Mouse (Mus musculus): ENCODE measurements around the gene Lrrc63. TPM values are rescaled to one million over a fixed set of nuclear protein-coding genes. Genes with fewer than 3 reads are reported as not detected.

Lrrc63 gene
- total RNA-seq, 2 experiments from 2014 or later, result not detected

DNA sequence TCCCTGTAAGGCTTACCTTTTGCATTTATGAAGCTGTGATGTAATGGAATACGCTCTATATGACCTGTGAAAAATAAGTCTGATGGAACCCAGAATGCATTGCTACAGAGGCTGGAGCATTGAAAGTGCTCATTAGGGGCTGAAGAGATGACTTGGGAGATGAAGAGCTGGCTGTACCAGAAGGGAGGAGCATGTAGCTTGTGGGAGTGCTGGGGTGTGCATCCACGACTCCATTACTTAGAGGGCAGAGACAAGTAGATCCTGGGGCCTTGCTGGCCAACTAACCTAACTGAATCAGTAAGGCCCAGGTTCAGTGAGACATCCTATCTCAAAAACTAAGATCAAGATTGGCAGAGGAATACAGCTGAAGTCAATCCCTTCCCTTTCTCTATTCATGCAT, 8.5 kb upstream of the Lrrc63 start:
- DNase-seq (ENCODE audit: extremely low spot score in 1 of 2, low spot score in 1 of 2), result no peak

DNA sequence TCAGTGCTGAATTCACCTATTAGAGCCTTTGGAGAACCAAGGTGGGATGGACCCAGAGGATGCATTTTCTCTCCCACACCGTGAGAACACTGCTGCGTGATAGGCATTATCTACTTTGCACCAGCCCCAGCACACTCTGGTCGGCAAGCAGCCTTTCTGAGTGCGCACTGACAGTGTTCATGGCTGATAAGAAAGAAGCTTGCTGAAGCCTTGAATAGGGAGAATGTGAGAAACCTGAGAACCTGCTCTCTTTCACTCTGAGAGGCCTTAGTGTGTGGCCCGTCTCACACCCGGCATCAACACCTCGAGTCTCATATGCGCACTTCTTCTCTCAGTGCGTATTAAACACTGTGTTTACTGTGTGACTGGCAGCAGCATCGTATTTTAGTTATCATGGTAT, 7.8 kb upstream of the Lrrc63 start:
- DNase-seq (ENCODE audit: extremely low spot score in 1 of 2, low spot score in 1 of 2), result no peak

DNA sequence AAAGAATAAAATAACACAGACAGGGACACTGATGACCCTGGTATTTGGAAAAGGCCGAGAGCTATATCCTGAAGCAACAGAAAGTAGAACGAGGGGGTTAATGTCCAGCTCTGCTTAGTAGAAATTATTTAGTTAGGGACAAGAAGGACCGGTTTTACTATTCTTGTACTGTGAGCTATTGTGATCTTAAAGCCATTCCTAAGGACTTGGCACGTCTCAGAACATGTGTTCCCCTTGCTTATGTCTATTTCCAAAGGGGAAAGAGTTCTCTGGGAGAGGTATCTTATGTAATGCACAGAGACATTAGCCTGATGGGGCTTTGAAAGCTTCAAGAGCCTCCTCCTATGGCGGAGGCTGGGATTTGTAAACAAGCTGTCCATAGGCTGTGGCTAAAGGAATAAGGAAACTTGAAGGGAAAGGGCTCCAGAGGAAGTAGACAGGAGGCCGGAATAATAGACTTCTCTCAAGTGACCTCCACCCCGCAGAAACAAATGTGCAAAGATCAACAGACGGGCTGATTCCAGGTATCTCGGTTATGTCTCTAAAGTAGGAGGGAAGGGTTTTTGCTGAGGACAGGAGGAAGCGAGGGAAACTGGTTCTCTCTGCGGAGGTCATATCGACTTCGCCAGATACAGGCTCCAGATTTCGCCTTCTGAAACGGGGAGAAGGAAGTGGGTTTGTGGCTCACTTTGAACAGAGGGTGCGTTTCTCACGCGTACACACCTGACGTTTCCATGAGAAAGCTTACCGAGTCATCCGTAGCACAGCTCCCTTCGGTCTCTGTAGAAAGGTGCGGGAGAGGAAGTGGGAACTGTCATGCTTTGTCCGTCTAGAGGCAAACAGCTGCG, 5.7 kb upstream of the Lrrc63 start:
- no peak for DNase-seq (ENCODE audit: extremely low spot score in 1 of 2, low spot score in 1 of 2)

DNA sequence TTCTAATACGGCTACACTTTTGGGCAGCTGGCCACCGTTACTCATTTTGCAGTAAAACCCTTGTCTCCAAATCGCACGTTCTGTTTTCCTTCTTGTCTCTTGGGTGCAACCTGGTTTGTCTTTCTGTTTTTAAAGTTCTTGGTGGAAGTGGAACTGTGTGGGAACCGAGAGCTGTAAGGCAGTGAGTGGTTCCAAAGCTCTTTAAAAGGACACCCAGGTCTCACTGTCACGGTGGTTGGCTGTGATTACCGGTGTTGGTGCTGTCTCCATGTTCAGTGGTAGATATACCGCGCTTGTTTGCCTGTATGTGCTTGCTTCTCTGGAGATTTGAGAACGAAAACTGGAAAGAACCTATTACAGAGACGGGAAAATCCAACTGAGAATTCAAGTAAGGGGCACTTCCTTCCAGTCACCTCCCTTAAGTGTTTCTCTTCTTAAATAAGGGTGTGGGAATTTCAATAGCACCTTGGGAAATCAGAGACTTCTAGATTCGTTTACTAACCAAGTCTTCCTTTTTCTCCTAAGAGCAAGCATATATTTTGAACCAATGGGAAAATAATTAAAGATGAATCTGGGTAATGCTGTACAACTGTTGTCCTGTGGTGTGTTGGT, 749 bp upstream of the Lrrc63 start:
- no peak for DNase-seq (ENCODE audit: extremely low spot score in 1 of 2, low spot score in 1 of 2)

DNA sequence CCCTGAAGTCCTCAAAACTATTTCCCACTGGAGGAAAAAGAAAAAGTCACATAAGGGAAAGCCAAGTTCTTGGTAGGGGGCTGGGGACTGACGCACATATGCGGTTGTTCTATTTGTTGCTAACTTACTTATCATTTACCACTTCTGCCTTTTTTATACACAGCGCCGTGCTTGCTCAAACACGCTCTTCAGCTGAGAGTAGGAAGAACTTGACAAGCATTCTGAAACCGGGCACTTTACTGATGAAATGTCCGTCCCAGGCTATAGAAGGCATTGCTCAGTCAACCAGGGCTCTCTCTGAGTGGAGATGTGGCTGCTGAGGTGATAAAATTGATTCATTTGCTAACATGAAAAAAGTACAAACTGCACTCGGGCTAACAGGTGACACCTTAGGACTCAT, 9.0 kb downstream of the Lrrc63 start:
- DNase-seq (ENCODE audit: extremely low spot score in 1 of 2, low spot score in 1 of 2), result no peak

DNA sequence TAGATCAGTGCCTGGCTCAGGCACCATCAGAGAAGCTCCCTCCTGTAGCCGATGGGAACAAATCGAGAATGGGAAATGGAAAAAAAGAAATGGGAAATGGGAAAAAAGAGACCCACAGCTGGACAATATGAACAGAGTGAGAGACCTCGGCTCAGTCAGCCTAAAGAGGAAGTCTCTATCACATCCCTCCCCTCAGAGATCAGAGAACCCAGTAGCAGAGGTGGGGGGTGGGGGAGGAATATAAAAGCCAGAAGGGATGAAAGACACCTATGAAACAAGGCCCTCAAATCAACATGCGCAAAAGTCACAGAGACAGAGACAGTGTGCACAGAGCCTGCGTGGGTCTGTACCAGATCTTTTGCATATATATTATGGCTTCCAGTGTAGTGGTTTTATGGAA, 27.7 kb downstream of the Lrrc63 start:
- DNase-seq (ENCODE audit: extremely low spot score in 1 of 2, low spot score in 1 of 2), result no peak

DNA sequence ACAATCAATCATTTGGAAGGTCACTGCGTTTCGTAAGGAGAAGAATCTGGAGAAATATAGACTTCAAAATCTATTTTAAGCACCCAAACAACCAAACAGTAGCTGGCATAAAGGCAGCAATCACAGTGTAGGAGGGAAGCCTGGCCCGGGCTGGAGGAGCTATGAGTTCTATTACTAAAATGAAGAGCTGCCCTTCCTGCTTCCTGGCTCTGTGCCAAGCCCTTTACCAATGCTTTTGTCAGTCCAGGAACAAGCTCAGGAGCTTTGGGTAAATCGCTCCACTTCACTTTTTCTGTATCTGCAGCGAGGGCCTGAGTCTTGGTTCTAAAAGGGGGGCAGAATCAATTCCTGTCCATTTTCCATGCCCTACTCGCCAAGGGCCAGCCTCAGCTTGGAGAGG, 52.7 kb downstream of the Lrrc63 start:
- DNase-seq (ENCODE audit: extremely low spot score in 1 of 2, low spot score in 1 of 2), result no peak

DNA sequence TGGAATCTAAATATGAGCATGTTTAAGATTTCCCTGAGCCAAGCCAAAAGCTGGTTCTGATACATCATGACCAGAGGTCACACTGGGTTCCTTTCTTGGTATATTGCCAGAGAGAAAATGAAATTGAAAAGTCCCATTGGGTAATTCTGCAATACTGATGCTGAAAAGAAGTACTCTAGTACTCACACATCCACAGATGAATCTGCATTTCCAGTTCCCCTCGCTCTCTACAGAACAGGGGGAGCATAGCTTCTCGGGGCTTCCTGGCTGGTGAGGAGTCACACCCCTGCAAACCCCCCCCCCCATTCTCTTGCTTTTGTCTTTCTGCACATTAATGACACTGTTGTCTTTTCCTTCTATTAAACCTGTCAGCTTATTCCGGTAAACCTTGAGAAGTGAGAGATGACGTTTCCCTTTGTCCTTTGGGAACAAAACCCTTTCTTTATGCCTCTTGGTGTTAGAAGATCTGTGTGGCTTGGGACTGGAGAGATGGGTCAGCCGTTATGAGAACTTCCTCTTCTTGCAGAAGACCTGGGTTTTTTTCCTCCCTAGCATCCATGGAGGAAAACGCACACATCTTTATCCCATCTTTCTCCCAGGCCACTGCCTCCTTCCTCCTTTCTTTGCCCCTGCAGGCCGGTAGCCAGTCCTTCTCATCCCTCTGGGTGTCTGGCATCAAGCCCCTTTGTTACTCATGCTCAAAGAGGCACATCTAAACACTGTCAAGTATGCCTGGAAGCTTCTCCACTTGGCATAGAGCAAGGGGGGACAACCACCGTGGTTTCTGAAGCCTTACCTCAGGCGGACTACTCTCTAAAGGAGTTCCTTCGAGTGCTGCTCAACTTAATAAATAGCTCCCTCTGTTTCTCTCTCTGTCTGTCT, 55.1 kb downstream of the Lrrc63 start:
- DNase-seq (ENCODE audit: extremely low spot score in 1 of 2, low spot score in 1 of 2), result no peak

DNA sequence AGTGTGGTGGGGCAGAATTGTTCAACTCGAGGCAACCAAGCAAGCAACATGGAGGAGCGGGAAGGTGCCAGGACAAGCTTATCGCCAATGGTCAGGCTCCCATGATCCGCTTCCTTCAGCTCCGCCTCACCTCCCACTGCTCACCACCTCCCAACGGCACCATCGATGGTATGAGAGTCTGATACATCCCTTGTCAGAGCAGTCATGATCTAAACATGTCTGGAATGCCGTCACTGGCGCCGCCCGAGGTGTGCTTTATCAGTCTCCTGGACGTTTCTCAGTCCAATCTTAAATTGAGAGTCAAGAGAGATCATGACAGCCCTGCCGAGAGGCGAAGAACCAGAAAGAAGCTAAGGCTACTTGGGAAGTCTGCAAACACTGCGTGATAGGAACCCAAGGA, 59.6 kb downstream of the Lrrc63 start:
- DNase-seq (ENCODE audit: extremely low spot score in 1 of 2, low spot score in 1 of 2), result no peak

DNA sequence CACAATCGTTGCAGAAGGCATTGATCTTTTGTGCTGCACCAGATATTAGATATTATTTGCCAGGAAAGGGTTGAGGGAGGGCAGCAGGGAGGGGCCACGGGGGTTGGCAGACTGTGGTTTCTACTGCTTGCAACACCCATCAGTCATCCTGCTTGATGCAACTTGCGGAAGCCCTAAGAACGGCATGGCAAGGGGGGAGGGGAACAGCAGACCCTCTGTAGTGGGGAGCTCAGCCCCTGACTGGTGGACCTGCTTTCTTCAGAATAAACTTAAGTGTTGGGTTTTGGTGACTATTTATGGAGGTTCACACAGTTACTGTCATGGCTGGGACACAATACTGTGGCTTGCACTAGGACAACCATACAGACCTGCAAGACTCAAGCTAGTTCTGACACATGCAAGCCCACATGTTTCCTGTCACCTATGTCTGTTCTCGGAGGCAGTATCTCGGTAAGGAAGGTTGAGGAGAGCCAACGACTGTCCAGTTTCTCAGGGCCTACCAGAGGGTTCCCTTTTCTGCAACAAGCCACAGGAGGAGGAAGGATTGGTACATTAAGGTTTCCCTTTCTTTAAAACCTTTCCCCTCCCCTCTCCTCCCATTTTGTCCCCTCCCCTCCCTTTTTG, 61.2 kb downstream of the Lrrc63 start:
- no peak for DNase-seq (ENCODE audit: extremely low spot score in 1 of 2, low spot score in 1 of 2)

DNA sequence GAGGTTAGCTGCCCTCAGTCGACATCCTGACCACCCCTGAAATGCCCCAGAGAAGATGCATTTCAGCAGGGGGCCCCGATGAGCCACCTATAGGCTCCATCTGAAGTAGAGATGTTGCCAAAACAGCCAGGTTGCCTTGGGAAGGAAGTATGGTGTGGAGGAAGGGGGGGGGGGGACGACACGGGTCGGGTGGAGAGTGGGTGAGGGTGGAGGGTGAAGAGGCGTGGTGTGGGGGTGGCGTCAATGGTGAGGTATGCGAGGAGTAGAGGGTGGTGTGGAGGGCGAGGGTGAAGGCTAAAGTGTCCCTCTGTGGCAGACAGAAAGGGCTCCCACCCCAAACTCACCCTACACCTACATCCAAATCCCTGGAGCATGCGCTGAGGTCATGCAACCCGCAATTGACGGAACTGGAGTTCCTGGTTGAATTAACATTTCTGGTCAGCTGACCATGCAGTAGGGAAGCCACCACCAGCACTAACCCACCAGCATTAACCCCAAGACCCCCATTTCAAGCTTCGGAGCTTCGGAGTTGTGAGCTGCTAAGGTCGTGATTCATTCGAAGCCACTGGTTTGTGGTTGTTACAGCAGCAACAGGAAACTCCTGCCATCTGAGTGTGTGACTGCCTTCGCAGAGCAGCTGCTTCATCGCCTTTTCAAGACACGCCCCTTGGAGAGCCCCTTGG, 62.1 kb downstream of the Lrrc63 start:
- no peak for DNase-seq (ENCODE audit: extremely low spot score in 1 of 2, low spot score in 1 of 2)

DNA sequence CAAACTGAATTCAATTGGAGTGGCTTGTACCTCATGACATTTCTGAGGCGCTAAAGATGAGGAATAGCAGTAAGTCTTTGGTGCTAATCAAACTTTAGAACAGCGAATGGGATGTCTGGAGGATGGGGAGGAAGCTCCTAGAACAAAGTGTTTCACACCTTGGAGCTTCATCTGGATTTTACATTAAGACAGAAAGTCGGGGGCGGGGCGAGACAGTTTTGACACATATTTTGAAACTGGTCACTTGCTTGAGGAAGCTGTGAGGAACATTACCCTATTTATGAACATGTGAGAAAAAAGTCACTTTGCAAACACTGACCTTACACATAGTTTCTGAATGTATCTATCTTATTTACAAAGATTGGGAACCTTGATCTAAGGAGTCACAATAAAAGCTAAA, 65.5 kb downstream of the Lrrc63 start:
- DNase-seq (ENCODE audit: extremely low spot score in 1 of 2, low spot score in 1 of 2), result no peak

DNA sequence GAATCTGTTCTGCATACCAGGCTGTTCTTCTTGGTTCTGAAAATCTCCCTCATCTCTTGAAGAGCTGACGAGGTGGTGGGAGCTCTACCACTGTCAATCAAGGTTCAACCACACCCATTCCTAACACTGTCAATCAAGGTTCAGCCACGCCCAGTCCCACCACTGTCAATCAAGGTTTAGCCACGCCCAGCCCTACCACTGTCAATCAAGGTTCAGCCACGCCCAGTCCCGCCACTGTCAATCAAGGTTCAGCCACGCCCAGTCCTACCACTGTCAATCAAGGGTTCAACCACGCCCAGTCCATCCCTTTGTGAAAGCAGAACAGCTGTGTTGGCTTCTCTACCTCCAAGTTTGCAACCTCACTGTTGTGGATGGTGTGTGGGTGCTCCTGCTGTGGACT, 66.2 kb downstream of the Lrrc63 start:
- DNase-seq (ENCODE audit: extremely low spot score in 1 of 2, low spot score in 1 of 2), result no peak

DNA sequence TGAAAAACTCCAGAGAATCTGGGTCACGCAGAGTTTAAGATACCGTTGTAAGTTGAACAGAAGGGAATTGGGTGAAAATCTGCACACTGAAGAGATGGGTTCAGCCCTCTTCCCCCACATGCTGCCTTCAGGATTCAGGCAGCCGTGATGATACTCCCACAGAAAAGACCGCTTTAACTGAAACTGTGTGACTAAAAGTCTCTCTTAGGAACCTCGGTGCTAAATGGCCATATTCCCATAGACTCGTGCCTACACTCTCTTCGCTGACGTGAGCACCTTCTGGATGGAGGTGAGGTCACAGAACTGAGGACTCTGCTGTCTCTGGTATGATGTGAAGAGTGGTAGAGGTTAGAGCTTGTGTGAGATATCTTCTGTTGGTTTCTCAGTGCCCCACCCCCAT, 66.7 kb downstream of the Lrrc63 start:
- no peak for DNase-seq (ENCODE audit: extremely low spot score in 1 of 2, low spot score in 1 of 2)

DNA sequence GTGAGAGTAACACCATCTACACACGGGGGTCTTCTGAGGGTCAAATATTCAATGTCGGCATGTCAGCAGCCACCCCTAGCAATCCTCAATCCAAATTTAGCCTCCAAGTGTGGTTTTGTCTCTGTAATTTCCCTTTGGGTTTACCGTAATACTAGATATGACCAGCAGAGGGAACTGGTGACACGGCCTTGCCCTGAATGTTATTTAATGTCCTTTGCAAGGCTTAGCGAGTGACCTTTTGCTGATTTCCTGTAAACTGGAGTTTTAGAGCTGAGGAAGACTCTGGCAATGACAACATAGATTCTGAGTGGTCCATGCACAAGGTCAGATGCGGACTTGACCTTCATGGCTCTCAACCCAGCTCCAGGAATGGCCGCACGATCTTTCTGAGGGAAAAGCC, 70.1 kb downstream of the Lrrc63 start:
- no peak for DNase-seq (ENCODE audit: extremely low spot score in 1 of 2, low spot score in 1 of 2)

DNA sequence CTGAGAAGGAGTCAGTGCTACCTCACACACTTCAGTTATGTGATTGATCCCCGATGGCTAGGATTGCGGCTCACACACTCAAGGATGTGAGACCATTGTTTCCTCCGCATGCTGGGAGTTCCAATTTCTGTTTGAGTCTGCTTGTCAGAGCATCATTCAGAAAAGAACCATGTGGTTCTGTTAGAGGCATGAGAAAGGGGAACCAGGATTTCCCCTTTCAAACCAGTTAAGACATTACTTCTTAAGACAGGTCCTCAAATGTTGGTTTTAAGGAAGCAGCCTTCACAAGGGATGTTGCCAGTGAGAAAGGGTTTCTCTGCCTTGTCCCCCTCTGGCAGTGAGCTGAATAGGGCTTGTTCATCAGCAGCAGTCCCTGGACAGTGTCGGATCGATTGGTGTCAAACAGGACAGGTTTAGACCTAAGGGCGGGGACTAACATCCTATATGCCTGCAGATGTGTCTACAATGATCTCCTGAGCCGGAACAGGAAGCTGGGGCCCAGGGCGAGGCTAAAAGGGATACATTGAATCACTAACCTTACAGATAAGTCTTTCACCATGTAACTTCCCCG, 73.7 kb downstream of the Lrrc63 start:
- DNase-seq (ENCODE audit: extremely low spot score in 1 of 2, low spot score in 1 of 2), result no peak

DNA sequence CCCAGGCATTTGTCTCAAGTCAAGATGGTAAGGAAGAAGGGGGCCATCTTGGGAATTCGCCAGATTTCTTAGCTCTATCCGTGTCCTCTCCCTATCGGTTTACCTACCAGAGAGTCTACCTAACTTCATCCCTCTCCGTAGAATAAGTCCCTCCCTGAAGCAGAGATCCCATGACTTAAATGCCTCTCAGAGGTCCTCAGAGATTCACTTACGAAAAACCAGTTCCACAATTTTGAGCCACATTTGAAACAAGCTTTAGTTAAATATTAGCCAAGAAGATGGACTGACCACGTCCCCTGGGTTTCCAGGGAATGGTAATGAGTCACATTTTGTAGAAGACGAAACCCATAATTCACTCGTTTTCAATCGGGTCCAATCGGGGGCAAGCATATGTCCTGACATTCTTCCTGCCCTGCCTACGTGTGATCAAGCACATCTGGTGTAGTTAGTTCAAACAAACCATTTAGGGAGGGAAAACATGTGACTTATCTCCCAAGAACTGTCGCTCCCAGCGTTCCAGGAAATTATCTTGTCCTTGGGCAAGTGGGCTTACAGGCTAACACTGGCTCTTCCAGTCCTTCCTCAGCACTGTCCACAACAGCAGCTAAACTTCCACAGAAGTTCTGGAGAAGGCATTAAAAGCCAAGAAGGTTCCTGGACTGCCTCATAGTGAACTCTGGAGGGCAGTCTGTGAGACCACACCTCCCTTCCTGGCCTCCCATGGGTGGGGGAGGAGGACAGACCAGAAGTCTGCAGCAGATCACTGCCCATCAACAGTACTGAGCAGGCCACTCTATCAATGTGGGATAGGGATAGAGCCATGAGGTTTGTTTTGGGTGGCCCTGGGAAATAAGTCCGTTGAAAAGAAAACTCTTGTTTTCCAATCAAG, 76.0 kb downstream of the Lrrc63 start:
- DNase-seq (ENCODE audit: extremely low spot score in 1 of 2, low spot score in 1 of 2), result no peak

DNA sequence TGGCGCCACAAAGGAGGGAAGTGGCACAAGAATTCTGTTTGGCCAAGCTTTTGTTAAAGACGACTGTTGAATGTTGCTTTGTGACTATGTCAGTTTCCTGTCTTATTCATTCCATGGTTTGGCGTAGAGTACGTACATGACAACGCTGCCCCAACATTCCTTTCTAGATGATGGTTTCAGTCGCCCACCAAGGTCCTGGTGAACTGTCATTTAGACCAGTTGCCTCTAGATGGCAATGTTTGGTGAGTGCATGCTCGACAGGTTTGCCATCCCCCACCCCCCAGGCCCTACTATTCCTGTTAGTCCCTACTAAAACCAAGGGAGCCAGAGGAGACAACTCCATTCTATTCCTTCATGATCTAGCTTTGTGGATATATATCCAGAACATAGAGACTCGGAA, 78.2 kb downstream of the Lrrc63 start:
- DNase-seq (ENCODE audit: extremely low spot score in 1 of 2, low spot score in 1 of 2), result no peak

DNA sequence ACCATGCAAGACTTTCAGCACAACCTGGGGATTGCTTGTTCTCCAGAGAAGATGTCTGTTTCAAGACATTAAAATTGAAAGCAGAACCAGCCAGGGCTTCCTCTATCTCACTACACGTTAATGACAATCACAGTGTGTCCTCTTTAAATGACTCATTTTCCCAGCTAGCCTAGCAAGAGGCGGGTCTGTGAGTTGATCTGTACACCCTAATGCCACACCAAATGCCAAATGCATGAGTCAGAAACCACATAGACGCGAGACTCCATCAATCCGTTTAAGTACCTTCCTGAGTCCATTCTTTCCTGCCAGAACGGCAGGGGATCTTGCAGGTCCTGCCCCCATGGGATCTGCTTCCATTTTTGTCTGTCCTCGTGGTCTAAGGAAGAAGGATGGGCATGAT, 85.5 kb downstream of the Lrrc63 start:
- no peak for DNase-seq (ENCODE audit: extremely low spot score in 1 of 2, low spot score in 1 of 2)
